Mouse (Mus musculus): ENCODE results near the gene Nav2.

Nav2 gene

DNA sequence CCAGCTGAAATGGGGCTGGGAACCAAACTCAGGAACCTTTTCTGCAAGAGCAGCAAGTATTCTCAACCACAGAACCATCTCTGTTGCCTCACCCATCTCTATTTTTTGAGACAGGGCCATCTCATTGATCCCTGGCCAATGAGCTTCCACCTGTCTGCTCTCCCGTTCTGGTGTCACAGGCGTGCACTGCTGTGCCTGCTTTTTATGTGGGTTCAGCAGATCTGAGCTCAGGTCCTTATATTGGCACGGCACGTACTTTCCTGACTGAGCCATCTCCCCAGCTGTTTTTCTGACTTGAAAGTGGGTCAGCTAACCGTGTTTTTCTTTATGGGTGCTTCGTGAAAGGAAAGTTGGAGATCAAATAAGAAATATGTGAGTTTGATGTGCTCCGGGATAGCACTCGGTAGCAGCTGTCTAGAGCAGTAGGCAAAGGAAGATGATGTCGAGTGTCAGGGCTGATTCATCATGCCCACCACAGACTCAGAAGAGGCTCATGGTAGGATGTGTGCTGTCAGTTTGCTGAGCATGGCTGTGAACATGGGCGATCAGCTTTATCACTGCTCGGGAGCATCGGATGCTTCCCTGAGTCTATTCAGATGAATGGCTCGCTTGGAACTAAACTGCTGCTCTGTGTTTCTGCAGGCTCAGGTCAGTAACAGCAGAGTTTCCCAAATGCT, 456.1 kb downstream of the Nav2 start:
- DNase-seq (ENCODE audit: low read depth): no peak

DNA sequence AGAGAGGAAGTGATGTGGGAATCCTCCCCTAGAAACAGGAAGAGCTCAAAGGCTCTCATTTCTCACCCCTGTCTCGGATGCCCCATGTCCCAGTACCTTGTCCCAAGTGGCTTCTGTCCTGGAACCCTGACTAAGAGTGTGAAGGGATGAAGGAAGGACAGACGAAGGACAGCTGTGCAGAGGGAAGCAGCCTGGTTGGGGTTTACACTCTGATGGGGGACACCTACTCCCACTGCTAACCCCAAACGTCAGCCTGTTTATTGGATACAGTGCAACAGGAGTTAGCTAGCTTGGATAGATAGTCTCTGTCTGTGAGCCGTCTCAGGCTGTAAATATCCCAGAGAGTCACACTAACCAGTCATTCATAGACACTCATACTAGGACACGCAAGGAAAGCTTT, 460.1 kb downstream of the Nav2 start:
- DNase-seq (ENCODE audit: low read depth): no peak

DNA sequence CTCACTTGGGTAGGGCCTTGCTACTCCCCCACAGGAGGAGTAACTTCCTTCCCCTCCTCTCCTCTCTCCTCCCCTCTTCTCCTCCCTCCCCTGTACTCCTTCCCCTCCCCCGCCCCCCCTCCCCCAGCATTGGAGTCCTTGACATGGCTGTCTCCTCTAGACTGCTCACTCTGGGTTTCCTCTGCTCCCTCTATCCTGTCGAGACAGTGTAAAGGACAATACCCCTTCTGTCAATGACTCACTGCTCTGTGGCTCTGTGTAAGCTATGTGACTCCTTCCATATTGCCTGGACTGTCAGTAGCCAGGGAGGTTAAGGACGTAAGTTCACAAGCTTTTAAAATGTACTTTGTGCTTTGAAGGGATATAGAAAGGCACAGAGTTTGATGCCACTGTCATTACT, 460.5 kb downstream of the Nav2 start:
- DNase-seq (ENCODE audit: low read depth): no peak

DNA sequence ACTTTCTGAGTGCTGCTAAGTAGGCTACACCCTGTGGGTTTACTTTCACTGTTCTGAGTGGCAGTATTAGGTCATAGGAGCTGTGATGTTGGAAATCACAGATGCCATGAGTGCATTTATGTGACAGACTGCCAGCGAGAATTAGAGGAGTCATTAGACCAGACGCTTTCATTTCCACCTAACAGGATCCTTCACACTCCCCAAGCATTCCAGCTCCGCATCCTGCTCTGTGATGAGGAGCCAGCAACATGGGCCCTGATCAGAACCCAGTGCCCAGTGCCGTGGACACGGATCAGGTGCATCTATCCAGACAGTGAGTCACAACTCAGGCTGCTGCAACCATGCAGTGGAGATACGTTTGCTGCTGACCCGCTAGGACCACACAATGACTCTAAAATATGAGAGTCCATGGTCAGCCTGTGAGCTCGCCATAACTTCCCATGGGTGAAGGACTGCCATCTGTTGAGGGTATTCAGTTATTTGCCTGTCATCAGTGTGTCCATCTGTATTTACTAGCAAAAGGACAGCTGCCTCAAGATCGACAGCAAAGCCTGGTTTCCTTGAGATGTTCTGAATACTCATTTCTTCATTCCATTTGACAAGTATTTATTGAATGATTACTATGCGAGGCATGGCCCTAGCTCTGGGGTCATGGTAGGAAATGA, 461.4 kb downstream of the Nav2 start:
- DNase-seq (ENCODE audit: low read depth): no peak

DNA sequence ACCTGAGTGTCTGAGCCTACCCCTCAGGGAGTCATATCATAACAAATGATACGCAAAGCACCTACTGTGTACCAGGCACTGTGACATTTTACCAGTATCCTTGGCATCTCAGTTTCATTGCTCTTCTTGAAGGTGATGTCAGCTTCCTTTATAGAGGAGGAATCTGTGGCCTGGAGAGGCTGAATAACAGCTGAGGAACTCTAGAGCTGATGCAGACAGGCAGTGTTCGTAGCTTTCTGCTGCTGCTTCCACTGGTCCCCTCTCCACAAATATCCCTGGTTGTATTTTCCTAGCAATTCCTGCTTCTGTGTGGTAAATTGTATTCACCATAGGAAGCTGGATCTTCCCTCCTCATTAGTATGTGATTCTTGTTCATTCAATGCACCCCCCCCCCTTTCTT, 462.8 kb downstream of the Nav2 start:
- no peak for DNase-seq (ENCODE audit: low read depth)

DNA sequence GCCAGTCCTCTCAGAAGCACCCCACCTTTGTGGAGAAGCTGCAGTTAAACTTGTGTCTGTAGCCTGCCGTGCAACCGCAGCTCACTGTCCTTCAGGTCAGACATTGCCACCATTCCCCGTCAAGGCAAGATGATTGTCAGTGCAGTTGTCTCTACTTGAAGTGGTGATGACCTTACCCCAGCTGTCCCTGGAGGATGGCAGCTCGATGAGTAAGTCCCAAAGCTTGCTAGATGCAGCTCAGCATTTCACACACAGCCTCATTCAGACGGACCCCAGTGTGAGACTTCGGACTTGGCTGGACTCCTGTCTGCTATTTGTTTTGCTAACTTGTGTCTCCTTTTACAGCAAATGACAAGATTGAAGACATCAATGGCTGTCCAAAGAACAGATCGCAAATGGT, 463.5 kb downstream of the Nav2 start:
- no peak for DNase-seq (ENCODE audit: low read depth)

DNA sequence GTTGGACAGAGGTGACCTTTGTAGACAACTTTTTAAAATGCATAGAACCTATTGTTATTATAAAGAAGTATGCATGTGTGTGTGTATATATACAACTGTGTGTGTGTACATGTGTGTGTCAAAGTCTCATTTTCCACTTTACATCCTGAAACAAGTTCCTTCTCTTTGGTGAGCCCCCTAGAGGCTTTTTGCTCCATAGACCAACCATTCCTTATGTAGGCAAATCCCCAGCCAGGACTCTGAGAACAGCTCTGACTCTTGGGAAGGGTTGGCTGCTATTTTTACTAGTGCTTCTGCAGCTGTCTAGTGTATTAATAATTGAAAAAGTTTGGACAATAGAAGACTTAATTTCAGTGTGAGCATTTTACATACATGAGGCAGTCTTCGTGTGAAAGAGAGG, 464.7 kb downstream of the Nav2 start:
- no peak for DNase-seq (ENCODE audit: low read depth)

DNA sequence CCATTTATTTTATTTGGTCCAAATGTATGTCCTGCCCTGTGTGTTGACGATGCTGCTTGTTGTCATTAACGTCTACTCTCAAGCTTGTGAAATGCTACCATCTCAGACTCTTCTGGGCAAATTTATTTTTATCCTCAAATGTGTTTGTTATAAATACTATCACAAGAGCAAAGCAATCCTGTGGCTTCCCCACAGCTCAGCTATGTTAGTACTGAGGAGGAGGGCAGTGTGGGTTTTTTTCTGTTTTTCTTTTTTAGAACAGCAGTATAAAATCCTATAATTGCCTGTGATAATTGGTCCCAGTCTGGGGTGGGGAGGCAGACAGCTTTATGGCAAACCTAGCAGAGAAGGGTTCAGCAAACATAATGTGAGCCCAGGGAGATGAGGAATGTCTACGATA, 465.1 kb downstream of the Nav2 start:
- DNase-seq (ENCODE audit: low read depth): no peak

DNA sequence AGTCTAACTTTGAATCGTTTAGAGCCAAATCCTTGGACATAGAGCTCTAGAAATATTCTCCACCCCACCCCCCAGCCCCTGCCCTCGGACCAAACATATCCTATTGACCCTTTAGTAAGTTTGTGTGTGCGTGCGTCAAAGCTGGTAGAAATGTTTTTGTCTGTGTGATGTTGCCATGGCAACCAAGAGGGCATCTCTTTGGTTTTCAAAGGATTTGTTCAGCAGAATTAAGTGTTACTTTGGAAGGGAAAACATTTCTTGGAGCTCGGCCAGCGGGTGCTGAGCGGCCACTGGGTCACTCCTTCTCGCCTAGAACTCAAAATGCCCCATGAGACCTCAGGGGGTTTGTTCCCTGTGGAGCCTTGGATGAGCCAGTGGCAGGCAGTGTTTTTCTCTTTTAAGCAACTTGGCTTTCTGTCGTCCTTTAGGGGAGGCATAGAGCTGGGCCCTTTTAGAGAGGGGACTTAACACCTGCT, 467.0 kb downstream of the Nav2 start:
- DNase-seq (ENCODE audit: low read depth): no peak

DNA sequence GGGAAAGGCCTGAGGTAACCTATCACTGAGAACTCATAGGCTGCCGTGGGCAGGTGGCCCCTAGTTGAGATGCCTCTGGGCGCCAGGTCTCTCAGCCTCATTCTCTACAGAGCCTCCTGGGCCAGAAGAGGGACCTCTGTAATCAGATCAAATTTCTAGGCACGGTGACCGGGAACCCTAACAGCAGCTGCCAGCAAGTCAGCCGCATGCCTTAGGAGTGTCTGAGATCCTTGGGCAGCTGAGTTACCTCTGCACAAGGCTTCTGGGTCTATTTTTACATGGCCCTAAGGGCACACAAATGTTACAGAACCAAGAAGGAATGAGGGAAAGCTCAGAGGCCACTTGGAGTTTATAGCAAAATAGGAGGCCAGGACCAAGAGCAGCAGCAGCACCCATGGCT, 470.1 kb downstream of the Nav2 start:
- DNase-seq (ENCODE audit: low read depth): no peak

DNA sequence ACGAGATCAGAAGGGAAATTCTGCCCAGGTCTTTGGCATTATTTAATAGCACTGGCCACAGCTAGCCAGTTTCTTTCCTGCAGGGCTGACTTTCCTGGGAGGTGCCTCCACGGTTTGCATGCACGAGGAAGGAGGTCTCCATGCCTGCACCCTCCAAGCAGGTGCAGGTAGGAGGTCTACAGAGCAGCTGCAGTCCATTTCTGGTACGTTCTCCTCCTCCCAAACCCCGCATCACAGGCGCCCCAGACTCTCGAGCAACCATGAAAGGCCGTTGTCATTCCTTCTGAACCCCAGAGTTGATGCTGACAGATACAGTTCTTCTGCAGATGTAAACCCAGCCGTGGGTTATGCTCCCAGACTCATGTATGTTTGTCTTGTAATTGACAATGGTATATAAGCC, 472.4 kb downstream of the Nav2 start:
- DNase-seq (ENCODE audit: low read depth): no peak

DNA sequence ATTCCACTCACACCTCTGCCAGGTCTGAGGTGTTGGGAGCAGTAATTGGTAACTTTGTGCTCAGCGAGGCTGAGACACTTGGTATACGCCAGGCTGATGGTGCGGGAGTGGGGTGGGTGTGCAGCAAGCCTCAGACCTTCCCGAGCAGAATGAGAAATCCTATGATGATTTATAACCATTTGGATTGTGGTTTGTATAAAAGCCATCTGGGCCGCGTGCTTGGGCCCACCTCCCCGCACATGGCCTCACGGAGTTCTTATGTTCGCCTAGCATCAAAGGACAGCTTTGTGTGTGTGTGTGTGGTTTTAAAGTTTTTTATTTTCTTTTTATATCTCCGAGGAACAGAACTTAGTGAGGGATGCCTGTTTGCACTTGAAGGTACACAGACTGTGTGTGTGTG, 474.4 kb downstream of the Nav2 start:
- no peak for DNase-seq (ENCODE audit: low read depth)

DNA sequence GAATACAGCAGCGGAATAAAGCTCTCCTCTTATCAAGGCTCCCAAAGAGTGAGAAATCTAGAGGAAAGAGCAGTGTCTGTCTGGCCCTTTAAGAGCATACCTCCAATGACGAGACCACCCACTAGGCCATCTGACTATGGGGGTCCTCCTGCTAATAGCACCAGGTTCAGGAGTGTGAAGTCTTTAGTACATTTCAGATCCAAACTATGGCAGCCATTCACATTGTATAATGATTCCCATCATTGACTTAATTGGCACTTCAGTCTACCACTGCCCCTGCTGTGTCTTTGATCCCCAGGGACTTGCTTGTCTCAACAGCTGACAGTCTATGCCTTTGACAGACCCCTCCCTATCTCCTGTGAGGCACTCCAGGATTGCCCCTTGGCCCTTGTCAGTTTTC, 479.6 kb downstream of the Nav2 start:
- DNase-seq (ENCODE audit: low read depth): no peak

DNA sequence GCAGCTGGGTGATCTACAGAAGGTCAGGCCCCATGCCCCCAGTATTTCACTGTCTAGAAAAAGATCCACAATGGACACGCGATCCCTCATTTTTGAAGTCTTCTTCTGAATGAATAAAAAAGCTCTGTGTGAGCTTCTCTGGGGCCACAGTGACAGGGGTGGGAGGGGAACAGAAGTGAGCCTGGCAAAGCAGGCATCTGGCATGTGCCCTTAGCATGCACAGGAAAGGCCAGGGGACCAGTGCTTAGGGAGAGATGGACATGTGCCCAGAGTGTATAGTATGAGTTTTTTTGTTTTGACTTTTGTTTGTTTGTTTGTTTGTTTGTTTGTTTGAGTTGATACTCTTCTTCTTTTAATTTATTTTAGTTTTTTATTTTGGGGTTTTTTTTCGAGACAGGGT, 481.8 kb downstream of the Nav2 start:
- no peak for DNase-seq (ENCODE audit: low read depth)

DNA sequence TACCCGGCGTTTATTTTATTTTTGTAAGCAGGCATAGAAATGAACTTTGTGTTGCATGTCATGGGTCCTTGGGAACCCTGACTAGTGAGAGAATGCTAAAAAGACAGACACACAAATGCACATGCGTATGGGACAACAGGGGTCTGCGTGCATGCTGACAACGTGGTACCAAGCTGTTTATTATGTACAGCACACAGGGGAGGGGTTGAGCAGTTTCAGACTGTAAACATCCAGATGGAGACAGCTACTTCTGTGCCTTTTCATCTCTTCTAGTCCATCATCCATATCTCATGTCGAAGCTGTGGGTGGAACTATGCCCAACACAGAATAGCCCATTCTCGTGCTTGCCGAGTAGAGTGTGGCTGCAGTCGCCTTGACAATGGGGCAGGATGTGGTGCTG, 482.3 kb downstream of the Nav2 start:
- DNase-seq (ENCODE audit: low read depth): no peak

DNA sequence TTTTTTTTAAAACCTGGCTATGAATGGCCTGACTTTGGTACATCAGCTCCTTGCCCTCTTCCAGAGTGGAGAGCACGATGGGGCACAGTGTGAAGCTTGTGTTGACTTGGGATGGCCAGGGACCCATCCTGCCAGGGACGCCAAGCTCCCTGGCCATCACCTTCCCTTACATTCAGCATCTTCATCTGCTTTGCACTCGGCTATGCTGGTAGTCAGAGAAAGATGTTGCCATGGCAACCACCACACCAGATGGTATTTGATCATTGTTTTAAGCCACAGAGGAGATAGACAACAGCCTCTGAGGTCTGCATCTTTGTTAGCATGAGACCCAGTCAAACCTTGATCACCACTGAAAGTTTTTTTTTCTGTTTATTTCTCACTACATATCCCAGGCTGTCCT, 483.7 kb downstream of the Nav2 start:
- DNase-seq (ENCODE audit: low read depth): no peak

DNA sequence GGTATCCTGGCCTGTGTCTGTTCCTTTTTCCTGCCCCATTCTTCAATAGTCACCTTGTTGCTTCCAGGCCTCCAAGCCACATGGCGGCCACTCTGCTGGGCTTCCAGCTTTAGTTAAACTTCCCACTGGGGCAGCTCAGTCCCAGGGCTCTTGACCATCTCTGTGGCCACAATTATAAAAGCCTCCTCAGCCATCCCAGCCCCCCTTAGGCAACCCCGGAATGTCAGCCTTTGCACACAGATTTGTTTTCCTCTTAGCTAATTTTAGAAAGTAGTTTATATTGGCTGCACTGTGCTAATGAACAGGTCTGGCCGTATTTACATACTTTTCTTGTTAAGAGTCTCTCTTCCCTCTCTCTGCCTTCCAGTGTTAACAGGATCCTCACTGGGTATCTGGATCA, 484.3 kb downstream of the Nav2 start:
- no peak for DNase-seq (ENCODE audit: low read depth)

DNA sequence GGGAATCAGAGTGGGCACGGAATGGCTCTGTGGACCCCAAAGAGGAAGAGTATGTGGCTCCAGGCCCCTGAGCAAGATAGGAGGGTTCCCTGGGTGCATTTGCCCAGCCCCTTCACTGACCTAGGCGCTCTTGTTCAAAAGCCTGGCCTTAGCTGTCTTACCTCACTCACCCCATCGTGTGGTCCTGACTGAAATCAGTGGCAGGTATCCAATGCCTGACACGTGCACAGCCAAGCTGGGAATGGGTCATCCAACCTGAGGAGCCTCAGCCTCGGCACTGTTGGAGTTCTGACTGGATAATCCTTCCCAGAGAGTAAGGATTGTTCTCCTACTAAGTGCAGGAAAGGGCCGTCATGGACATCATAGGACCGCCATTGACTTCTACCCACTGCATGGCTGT, 485.3 kb downstream of the Nav2 start:
- no peak for DNase-seq (ENCODE audit: low read depth)

DNA sequence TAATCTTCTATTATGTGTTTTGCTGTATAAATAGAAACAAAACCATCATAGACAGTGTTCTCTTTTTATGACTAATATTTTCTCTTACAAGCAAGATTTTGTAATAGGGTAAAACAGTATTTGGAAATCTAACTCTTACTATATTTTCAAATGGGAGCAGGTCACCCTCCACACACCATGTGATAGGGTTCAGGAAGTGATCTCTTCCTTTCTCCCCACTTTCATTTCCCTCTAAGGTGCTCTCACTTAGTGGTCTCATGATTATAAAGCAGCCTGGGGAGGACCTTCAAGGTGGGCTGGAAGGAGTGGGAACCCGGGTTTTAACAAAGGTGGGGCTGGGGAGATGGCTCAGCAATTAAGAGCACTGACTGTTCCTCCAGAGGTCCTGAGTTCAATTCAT, 487.7 kb downstream of the Nav2 start:
- DNase-seq (ENCODE audit: low read depth): no peak

DNA sequence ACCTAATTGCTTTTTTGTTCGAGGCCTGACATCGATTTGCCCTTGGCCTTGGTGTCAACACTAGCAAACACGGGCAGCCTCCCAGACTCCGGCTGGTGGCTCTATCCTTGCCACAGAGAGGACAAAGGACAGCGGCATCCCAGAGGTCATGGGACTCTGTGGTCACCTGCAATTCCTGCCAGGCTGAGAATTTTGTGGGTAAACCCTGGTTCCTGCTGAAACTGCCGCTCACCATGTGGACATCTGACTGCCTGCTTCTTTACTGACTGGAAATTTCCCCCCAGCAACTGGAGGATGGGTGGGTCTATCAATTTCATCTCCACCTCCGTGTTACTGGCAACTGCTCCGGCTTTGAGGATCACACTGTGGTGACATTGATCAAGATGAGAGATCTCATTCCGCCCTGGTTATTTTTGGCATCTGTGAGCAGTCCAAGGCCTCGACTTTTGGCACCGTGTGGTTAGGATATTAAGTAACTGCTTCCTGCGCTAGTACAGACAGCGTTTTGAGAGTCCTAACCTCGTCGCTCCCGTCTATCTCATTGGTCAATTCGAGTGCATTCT, 489.0 kb downstream of the Nav2 start:
- peak; percentile 91 for DNase-seq (ENCODE audit: low read depth)

DNA sequence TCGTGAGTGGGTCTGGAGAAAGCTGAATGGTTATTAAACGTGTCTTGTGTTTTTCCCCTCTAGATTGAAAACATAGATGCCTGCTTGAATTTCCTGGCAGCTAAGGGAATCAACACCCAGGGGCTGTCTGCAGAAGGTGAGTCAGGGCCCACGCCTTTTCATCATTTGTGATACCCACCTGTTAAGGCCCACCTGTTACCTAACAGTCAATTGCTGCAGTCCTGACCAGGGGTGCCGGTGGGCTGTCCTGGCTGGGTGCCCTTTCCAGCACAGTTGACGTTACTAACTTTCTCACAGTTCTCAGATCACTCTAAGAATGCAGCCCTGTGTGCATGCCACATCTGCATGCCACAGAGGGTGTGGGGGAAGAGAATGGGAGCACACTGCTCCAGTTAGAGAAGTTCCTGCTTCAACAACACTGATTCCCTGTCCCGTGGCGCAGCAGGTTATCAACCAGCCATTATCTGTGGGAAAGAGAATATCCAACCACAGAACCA, 489.6 kb downstream of the Nav2 start:
- DNase-seq (ENCODE audit: low read depth): no peak

DNA sequence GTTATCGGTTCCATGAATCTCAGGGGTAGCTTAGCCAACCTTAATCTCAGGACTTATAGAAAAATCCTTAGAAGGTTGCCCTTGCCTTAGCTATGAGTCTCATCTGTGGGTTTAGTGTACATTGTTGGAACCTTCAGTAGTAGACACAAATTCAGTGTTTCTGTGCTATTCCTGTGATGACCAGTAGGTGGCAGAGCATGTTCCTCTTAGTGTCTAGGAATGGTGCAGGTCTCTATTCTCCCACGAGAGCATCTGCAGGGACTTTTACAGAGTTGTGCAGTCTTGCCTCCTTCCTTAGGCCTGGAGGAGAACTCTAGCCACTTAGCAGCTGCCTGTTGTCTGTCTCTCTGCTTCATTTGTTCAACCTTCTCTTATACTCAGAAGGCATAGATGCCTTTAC, 490.8 kb downstream of the Nav2 start:
- no peak for DNase-seq (ENCODE audit: low read depth)

DNA sequence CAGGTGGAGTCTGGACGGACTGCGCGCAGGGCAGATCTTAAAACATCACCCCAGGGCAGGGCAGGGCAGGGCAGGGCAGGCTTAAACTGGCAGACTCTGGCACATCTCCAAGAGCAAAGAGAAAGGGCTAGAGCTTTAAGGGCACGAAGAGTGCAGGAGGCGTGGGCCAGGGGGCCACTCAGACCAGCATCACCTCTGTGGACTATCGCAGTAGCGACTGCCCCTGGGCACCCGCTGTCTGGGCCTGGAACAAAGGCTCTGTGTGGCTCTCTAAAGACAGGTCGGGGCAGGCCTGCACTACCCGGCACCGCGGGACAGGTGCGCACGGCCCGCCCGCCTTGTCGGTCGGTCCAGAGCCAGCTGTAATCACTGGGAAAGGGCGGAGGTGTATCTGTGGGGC, 491.9 kb downstream of the Nav2 start:
- no peak for DNase-seq (ENCODE audit: low read depth)

DNA sequence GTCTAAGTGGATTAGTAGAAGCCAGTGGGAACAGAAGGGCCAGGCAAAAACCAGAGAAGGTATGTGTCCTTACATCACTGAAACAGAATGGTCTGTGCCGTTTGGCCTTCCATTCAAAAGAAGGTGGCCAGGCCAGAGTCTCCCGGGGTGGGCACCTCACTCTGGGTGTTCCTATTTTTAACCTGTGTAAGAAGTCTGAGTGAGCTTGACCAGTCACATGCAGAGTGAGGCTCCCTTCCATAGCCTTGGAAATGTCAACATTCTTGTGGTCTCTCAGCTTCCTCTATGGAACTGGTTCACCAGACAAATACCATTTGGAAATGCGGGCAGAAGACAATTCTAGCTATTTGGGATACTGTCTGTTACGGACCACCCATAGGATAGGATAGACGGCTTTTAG, 494.0 kb downstream of the Nav2 start:
- no peak for DNase-seq (ENCODE audit: low read depth)

Data from fibroblast of lung, adult 2 months (primary cell).